Mouse (Mus musculus): ENCODE results near the gene Gpr108. TPM values are rescaled to one million over a fixed set of nuclear protein-coding genes. Genes with fewer than 3 reads are reported as not detected.

Gene Gpr108
- polyA plus RNA-seq, 1 experiment from 2014 or later = 50.3 TPM

GRCm38 (mm10) chr17:57221911-57222310, 26.3 kb downstream of the Gpr108 start:
- 77% methylated on average over 4 of the region's 4 CpGs for WGBS (ENCODE audit: missing documents)
- Histone ChIP-seq H3K79me2 (ENCODE audit: inconsistent target) (no peaks in the 10 kb centered on the region), H3K36me3 (ENCODE audit: inconsistent target) (peaks cover 12% of the 10 kb centered on the region; the same call in 1 of the 2 replicates), H3K4me3 (ENCODE audit: inconsistent target) (no peak overlapping the region), H3K27ac (no peak overlapping the region)

- 17% methylated on average over 3 of the region's 3 CpGs for WGBS (ENCODE audit: missing documents)
- H3K27ac ChIP-seq = no peak overlapping the region
- no peaks in the 10 kb centered on the region for H3K79me2 ChIP-seq (ENCODE audit: inconsistent target)
- peaks cover 31% of the 10 kb centered on the region; the same call in 1 of the 2 replicates for H3K36me3 ChIP-seq (ENCODE audit: inconsistent target)
- no peak overlapping the region for H3K4me3 ChIP-seq (ENCODE audit: inconsistent target)
Measured at GRCm38 (mm10) chr17:57219884-57220207, 28.4 kb downstream of the Gpr108 start.

DNA sequence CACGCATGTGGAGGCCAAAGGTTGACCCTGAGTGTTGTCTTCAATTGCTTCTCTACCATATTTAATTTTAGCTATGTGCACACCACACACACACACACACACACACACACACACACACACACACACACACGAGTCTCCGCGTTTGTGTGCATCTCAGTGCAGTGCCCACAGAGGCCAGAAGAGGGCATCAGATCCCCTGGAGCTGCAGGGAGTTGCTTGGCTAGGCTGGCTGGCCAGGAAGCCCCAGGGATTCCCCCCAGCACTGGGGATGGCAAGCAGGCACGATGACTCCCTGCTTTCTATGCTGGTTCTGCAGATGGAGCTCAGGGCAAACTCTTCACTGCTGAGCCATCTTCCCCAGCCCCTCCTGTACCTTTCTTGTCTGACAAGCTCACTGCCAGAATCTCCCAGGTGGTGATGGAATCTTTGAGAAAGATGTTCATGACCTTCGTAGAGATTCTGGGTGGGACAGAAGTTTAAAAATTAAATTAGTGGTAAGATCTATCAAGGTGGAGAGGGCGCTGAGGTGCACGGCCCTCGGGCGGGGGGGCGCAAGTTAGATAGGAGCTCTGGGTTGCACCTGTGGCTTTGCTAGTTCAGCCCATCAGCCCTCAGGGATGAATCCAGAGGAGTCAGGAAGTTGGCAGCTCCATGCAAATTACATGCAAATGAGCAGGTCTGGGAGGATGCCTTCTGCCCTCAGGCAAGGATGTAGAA, 28.9 kb downstream of the Gpr108 start:
- 31% methylated on average over 8 of the region's 11 CpGs for WGBS (ENCODE audit: missing documents)
- no peaks in the 10 kb centered on the region for H3K79me2 ChIP-seq (ENCODE audit: inconsistent target)
- no peak overlapping the region for H3K4me3 ChIP-seq (ENCODE audit: inconsistent target)
- H3K27ac ChIP-seq = no peak overlapping the region
- peaks cover 34% of the 10 kb centered on the region; the same call in 1 of the 2 replicates for H3K36me3 ChIP-seq (ENCODE audit: inconsistent target)

DNA sequence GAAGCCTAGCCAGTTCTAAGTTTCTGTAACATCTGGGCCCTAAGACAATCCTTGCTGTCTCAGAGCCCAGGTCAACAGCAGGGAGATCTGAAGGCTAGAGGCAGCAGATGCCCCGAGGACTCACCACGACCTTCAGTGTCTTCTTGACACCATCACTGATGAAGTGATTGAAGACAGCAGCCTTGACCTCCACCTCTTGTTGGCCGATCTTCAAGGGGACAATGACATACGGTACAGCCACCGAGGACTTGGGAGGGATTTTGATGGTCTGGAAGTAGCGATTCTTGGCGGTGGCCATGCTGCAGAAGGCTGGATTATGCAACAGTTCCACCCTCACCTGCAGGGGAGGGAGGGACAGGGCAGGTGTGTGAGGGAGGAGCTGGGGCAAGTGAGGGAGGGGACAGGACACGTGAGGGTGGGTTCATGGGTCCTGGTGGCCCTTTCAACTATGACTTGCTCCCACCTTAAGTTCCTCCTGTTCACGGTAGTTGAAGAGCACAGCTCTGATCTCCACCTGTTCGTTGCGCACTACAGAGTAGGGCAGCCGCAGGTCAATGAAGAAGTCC, 29.8 kb downstream of the Gpr108 start:
- 82% methylated on average over 10 of the region's 12 CpGs for WGBS (ENCODE audit: missing documents)

GRCm38 (mm10) chr17:57214676-57215387, 33.4 kb downstream of the Gpr108 start:
- Histone ChIP-seq H3K79me2 (ENCODE audit: inconsistent target) (no peaks in the 10 kb centered on the region), H3K27ac (no peak overlapping the region), H3K36me3 (ENCODE audit: inconsistent target) (peaks cover 57% of the 10 kb centered on the region), H3K4me3 (ENCODE audit: inconsistent target) (no peak overlapping the region)
- WGBS (ENCODE audit: missing documents) = 70% methylated on average over 12 of the region's 13 CpGs

More for the DNA sequence above, 29.8 kb downstream of the Gpr108 start:
- H3K79me2 ChIP-seq (ENCODE audit: inconsistent target) = no peaks in the 10 kb centered on the region
- no peak overlapping the region for H3K4me3 ChIP-seq (ENCODE audit: inconsistent target)
- peaks cover 43% of the 10 kb centered on the region; the same call in 1 of the 2 replicates for H3K36me3 ChIP-seq (ENCODE audit: inconsistent target)
- H3K27ac ChIP-seq = no peak overlapping the region

DNA sequence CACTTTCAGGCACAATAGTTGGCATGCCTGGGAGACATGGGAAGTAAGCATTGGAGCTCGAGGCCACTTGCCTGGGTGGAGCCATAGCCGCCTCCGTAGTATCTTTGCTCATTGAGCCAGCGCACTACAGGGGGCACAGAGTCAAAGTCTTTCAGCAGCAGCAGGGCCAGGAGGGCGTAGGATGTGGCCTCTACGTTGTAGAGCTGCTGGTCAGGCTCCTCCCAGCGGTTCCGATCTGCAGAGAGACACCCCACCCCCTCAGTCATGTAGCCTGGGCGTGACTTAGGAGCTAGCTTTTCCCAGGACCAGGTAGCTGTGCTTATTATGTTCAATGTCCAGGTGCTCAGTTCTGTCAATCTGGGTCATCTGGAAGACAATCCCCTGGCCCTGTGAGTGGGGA, 36.7 kb downstream of the Gpr108 start:
- H3K4me3 ChIP-seq (ENCODE audit: inconsistent target) = no peak overlapping the region
- no peaks in the 10 kb centered on the region for H3K79me2 ChIP-seq (ENCODE audit: inconsistent target)
- no peak overlapping the region for H3K27ac ChIP-seq
- peaks cover 56% of the 10 kb centered on the region for H3K36me3 ChIP-seq (ENCODE audit: inconsistent target)
- WGBS (ENCODE audit: missing documents) = 87% methylated on average over 9 of the region's 9 CpGs

DNA sequence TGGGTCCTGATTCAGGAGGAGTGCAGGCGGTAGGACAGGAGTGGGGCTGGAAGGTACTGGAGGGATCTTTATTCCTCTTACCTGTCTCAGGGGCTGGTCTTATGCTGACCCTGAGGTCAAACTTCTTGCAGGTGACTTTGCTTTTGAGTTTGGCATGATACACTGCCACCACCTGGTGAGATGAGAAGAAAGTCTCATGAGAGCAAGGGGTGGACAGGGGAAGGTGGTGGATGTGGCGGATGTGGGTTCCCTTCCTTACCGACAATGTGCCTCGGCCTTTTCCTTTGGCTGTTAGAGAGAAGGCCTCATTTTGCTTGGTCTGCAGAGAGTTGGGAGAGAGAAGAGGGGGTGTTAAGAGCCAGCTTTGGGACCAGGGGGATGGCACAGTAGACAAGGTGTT, 38.9 kb downstream of the Gpr108 start:
- Histone ChIP-seq H3K4me3 (ENCODE audit: inconsistent target) (no peak overlapping the region), H3K27ac (no peak overlapping the region), H3K36me3 (ENCODE audit: inconsistent target) (peaks cover 52% of the 10 kb centered on the region), H3K79me2 (ENCODE audit: inconsistent target) (no peaks in the 10 kb centered on the region)
- WGBS (ENCODE audit: missing documents) = 60% methylated on average over 4 of the region's 4 CpGs

DNA sequence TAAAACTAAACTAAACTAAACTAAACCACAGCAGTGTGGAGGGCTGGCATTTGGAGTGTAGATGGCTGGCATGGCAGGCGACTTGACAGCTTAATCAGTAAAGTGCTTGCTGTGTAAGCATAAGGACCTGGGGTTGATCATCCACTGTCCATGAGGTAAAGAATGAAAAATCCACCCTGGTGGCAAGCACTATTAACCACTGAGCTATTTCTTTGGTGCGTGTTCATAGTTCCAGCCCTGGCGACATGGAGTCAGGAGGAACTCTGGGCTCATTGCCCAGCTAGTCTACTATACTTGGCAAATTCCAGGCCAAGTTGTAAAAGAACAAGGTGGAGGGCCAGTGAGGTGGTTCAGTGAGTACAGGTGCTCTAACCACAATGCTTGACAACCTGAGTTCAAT, 40.3 kb downstream of the Gpr108 start:
- no peak overlapping the region for H3K27ac ChIP-seq
- WGBS (ENCODE audit: missing documents) = 95% methylated on average over 3 of the region's 3 CpGs
- H3K4me3 ChIP-seq (ENCODE audit: inconsistent target) = no peak overlapping the region
- no peaks in the 10 kb centered on the region for H3K79me2 ChIP-seq (ENCODE audit: inconsistent target)
- H3K36me3 ChIP-seq (ENCODE audit: inconsistent target) = peaks cover 38% of the 10 kb centered on the region

DNA sequence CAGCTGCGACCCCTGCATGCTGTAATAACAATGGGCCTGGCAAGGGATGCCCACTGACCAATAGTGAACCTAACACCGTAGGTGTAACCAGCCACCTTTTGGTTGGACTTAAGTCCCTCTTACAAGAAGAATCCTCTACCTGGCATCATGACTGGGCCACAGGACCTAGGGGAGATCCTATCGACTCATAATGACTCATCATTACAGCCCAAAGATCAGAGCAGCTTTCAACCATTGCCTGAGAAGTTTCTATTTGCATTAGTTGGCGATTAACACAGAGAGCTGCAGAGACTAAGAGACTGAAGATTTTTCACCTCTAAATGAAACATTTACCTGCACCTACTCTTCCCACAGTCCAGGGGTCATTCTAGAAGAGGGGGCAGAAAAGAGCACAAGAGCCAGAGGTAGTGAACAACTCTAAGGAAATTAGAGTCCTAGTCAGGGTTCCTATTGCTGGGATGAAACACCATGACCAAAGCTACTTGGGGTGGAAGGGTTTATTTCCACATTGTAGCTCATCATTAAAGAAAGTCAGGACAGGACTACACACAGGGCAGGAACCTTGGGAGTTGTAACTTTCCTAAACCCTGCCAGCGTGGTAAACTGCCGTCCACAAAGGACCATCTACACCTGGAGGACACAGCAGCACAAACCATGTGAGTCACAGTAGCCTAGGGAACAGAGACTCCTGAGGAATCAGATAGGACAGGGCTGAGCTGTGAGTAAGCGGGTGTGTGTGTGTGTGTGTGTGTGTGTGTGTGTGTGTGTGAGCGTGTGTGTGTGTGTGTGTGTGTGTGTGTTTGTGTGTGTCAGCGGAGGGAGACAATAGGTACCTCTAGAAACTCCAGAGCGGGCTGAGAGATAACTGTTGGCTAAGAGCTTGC, 46.2 kb downstream of the Gpr108 start:
- H3K36me3 ChIP-seq (ENCODE audit: inconsistent target) = peaks cover 13% of the 10 kb centered on the region; the same call in 1 of the 2 replicates
- H3K79me2 ChIP-seq (ENCODE audit: inconsistent target) = no peaks in the 10 kb centered on the region
- no peak overlapping the region for H3K4me3 ChIP-seq (ENCODE audit: inconsistent target)
- no peak overlapping the region for H3K27ac ChIP-seq
- 77% methylated on average over 8 of the region's 10 CpGs for WGBS (ENCODE audit: missing documents)

- no peaks in the 10 kb centered on the region for H3K79me2 ChIP-seq (ENCODE audit: inconsistent target)
- no peak overlapping the region for H3K4me3 ChIP-seq (ENCODE audit: inconsistent target)
- peak overlapping the region; percentile 71 for H3K27ac ChIP-seq
- no peaks in the 10 kb centered on the region for H3K36me3 ChIP-seq (ENCODE audit: inconsistent target)
- WGBS (ENCODE audit: missing documents) = 6% methylated on average over 3 of the region's 3 CpGs
Measured at GRCm38 (mm10) chr17:57198252-57198651, 50.0 kb downstream of the Gpr108 start.

DNA sequence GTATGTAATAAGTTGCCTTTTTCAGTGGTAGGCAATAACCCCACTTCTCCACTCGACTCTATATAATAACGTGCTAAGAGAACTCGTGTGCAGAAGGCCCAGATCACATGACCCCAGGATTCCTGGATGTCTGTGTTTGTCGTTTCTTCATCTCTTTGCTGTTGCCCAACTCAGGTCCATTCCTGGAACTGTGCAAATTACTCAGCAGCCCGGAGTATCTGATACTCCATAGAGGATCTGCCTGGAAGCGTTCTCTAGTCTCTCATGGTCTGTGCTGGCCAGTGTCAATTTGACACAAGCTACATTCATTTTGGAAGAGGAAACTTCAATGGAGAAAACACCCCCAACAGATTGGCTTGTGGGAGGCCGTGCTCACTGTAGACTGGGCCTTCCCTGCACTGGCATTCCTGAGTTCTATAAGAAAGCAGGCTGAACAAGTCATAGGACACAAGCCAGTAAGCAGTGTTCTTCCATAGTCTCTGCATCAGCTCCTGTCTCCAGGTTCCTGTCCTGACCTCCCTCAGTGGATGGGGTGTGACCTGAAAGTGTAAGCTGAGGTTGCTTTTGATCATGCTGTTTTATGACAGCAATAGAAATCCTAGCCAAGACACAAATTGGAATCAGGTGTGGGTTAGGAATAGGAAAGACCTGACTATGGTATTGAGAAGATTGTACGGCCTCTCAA, 52.8 kb downstream of the Gpr108 start:
- Histone ChIP-seq H3K27ac (no peak overlapping the region), H3K79me2 (ENCODE audit: inconsistent target) (no peaks in the 10 kb centered on the region), H3K4me3 (ENCODE audit: inconsistent target) (no peak overlapping the region), H3K36me3 (ENCODE audit: inconsistent target) (no peaks in the 10 kb centered on the region)
- WGBS (ENCODE audit: missing documents) = 74% methylated on average over 8 of the region's 8 CpGs

GRCm38 (mm10) chr17:57194771-57195170, 53.5 kb downstream of the Gpr108 start:
- H3K36me3 ChIP-seq (ENCODE audit: inconsistent target) = no peaks in the 10 kb centered on the region
- H3K79me2 ChIP-seq (ENCODE audit: inconsistent target) = no peaks in the 10 kb centered on the region
- peak overlapping the region; percentile 58; the same call in 1 of the 2 replicates for H3K27ac ChIP-seq
- H3K4me3 ChIP-seq (ENCODE audit: inconsistent target) = no peak overlapping the region
- 58% methylated on average over 3 of the region's 3 CpGs for WGBS (ENCODE audit: missing documents)

DNA sequence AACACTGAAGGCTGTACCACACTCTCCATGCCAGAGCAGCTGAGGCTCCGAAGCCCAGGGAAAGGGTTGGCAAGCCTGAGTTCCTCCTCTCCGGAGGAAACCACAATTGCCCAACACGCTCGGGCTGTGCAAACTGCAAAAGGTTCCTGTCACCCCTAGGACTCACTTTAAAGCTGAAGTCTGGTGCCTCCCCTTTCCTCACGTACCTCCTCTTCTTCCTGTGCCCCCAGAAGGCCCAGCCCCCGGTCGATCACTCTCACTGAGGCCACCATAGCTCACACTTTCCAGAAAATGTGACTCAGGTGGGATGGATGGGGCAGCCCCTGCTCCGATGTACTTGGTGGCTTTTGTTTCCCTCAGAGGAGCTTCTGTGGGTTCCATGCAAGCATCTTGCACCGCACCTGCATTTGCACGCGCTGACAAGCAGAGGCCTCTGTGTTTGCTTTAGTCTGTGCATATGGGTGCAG, 54.2 kb downstream of the Gpr108 start, which contains the start of gene Tnfsf14:
Tnfsf14 (minus strand) TSS at position 137 of the 467 bp plus-strand sequence.
- H3K4me3 ChIP-seq (ENCODE audit: inconsistent target) = peak within 1 kb of the TSS; percentile 18
- H3K36me3 ChIP-seq (ENCODE audit: inconsistent target) = no peaks in the 10 kb centered on the region
- WGBS (ENCODE audit: missing documents) = 1% methylated on average over 11 of the region's 11 CpGs
- H3K79me2 ChIP-seq (ENCODE audit: inconsistent target) = no peaks in the 10 kb centered on the region
- peak within 1 kb of the TSS; percentile 58 for H3K27ac ChIP-seq

Measured in macrophage (primary cell).